Mouse (Mus musculus) lung, adult 2 months (tissue): ENCODE measurements at regions not wholly inside any gene's neighbourhood (a gene's known extent, or its start where the extent isn't known, plus 50 kb on each side); places are given as distances from the start of the nearest gene placed in this dataset.
"Not testable (repeated sequence)": the region's sequence is repeated elsewhere in the genome, so short reads cannot be mapped to it uniquely, and the experiment has no call there.

Experiments
- DNase-seq: peaks from one replicate; pipeline ENCODE4 v3.0.0; 2022
- H3K4me1 ChIP-seq: fragments of 200-500 bp; 2 replicates; pipeline ENCODE4 v1.6.1; 2011; ENCODE audit warnings: low read length; ENCODE audit not compliant: control insufficient read depth, insufficient read depth
- H3K4me3 ChIP-seq: fragments of 200-500 bp; replicated peaks from 2 replicates; pipeline ENCODE3; 2011; ENCODE audit warnings: low read depth, mild to moderate bottlenecking, control low read depth, low read length; ENCODE audit errors: extremely low read depth
- CTCF ChIP-seq: fragments of 200-500 bp; IDR thresholded peaks from 2 replicates; pipeline ENCODE4 v1.5.1; 2011; ENCODE audit warnings: mild to moderate bottlenecking, low read length, control low read depth; ENCODE audit not compliant: insufficient read depth
- POLR2A ChIP-seq: fragments of 200-500 bp; IDR thresholded peaks from 2 replicates; pipeline ENCODE4 v1.6.1; 2011; ENCODE audit warnings: low read depth, mild to moderate bottlenecking, control low read depth, low read length, borderline replicate concordance; ENCODE audit errors: extremely low read depth
- WGBS: fragments of 180-500 bp; shearing (Covaris S2); methylation state at CpG from one replicate; pipeline ENCODE4 v1.1.7; 2018; 5-methylcytosine and 5-hydroxymethylcytosine counted together

GRCm38 (mm10) chr14:86063620-86063943 is 1077.5 kb downstream of the Diaph3 start:
- Histone ChIP-seq H3K4me3 (no peak overlapping the region), H3K4me1 (no peaks in the 10 kb centered on the region)
- no peak for TF ChIP-seq POLR2A
- no peak for TF ChIP-seq CTCF
- WGBS = 84% methylated on average over 3 of the region's 3 CpGs
- no peak for DNase-seq

GRCm38 (mm10) chr14:86062885-86063619 is 1078.0 kb downstream of the Diaph3 start:
- no peaks in the 10 kb centered on the region for H3K4me1 ChIP-seq
- H3K4me3 ChIP-seq = no peak overlapping the region
- DNase-seq = no peak
- 61% methylated on average over 11 of the region's 11 CpGs for WGBS
- TF ChIP-seq POLR2A (no peak), CTCF (peak; percentile 48)

- WGBS = 33% methylated on average over 4 of the region's 4 CpGs
- Histone ChIP-seq H3K4me3 (no peak overlapping the region), H3K4me1 (no peaks in the 10 kb centered on the region)
- no peak for TF ChIP-seq CTCF
- TF ChIP-seq POLR2A = no peak
- DNase-seq = no peak
Observed at GRCm38 (mm10) chr14:86056991-86057390, 1084.0 kb downstream of the Diaph3 start.

- DNase-seq = no peak
- WGBS = 75% methylated on average over 1 of the region's 1 CpGs
- H3K4me3 ChIP-seq = no peak overlapping the region
- H3K4me1 ChIP-seq = no peaks in the 10 kb centered on the region
- no peak for TF ChIP-seq POLR2A
- no peak for TF ChIP-seq CTCF
Observed at GRCm38 (mm10) chr14:86054668-86055067, 1086.4 kb downstream of the Diaph3 start.

- TF ChIP-seq CTCF (no peak), POLR2A (no peak)
Observed at GRCm38 (mm10) chr14:86029401-86029800, 1111.6 kb downstream of the Diaph3 start.

GRCm38 (mm10) chr14:86017611-86018010 is 1123.4 kb downstream of the Diaph3 start:
- 60% methylated on average over 2 of the region's 2 CpGs for WGBS
- DNase-seq, H3K4me3 ChIP-seq, H3K4me1 ChIP-seq: not testable (repeated sequence)

More at GRCm38 (mm10) chr14:86029401-86029800, 1111.6 kb downstream of the Diaph3 start:
- Histone ChIP-seq H3K4me3 (no peak overlapping the region), H3K4me1 (no peaks in the 10 kb centered on the region)
- DNase-seq = no peak
